Comparison of ENCODE assay signal across 9 mouse cellular contexts in genomic region chr1:90234620-90235054, GRCm38 (mm10). TPM values are rescaled to one million over a fixed set of nuclear protein-coding genes. Genes with fewer than 3 reads are reported as not detected.
DNase-seq lines count a peak whose midpoint lies in the region; ATAC-seq and TF ChIP-seq lines count a peak whose summit lies in the region.
"Had no signal": no experiment of that assay in that cellular context is flagged by ENCODE, and none has a peak within 500 bp of the region (broad histone marks: within the 10 kb centered on the region; RNA-seq: fewer than 3 reads in every experiment).

No protein-coding gene starts in this region.

- no peak for TF ChIP-seq CTCF in C2C12 (IDR thresholded peaks at IDR 0.05; ENCODE audit: control insufficient read depth, insufficient read depth, insufficient read length)

- H3K36me3 ChIP-seq in C2C12 (ENCODE audit: control insufficient read depth, insufficient read depth) = no peaks in the 10 kb centered on the region
- no peaks in the 10 kb centered on the region for H3K36me3 ChIP-seq in embryonic facial prominence, embryonic 15.5 days
- no peaks in the 10 kb centered on the region for H3K36me3 ChIP-seq in limb, embryonic 14.5 days (ENCODE audit: control insufficient read depth, insufficient read depth, low read length)
- H3K36me3 ChIP-seq: heart, embryonic 13.5 days had no signal

- H3K27me3 ChIP-seq in C2C12 (ENCODE audit: control insufficient read depth, insufficient read depth, insufficient read length) = no peaks in the 10 kb centered on the region
- H3K27me3 ChIP-seq in embryonic facial prominence, embryonic 15.5 days = no peaks in the 10 kb centered on the region
- H3K27me3 ChIP-seq in limb, embryonic 14.5 days (ENCODE audit: control insufficient read depth, insufficient read depth, low read length) = no peaks in the 10 kb centered on the region

- intact Hi-C loops in left cerebral cortex, postnatal 10 days (cut with DNase I) = no loop called here

- no peaks in the 10 kb centered on the region for H3K9me3 ChIP-seq in embryonic facial prominence, embryonic 15.5 days (replicated peaks)
- no peaks in the 10 kb centered on the region for H3K9me3 ChIP-seq in limb, embryonic 14.5 days (ENCODE audit: control insufficient read depth, low read length)

- H3K4me1 ChIP-seq in embryonic facial prominence, embryonic 15.5 days = peaks cover 55% of the 10 kb centered on the region
- peaks cover 53% of the 10 kb centered on the region for H3K4me1 ChIP-seq in limb, embryonic 14.5 days (ENCODE audit: control insufficient read depth, insufficient read depth, low read length)

- H3K27ac ChIP-seq in embryonic facial prominence, embryonic 15.5 days (replicated peaks) = 0 out of 2 replicates have a peak overlapping the region, but pooled peaks have one; percentile 44
- H3K27ac ChIP-seq in limb, embryonic 14.5 days (replicated peaks; ENCODE audit: low read depth, low read length) = peak overlapping the region; percentile 67
- H3K27ac ChIP-seq: heart, embryonic 13.5 days had no signal

- no peak overlapping the region for H3K4me2 ChIP-seq in embryonic facial prominence, embryonic 15.5 days (replicated peaks)
- no peak overlapping the region for H3K4me2 ChIP-seq in limb, embryonic 14.5 days (replicated peaks; ENCODE audit: low read depth, low read length, severe bottlenecking)
- H3K4me2 ChIP-seq: heart, embryonic 13.5 days had no signal

- H3K79me3 ChIP-seq in C2C12 (ENCODE audit: low read depth) = no peaks in the 10 kb centered on the region

- no peaks in the 10 kb centered on the region for H3K79me2 ChIP-seq in C2C12 (ENCODE audit: control insufficient read depth, insufficient read depth)

- H3K9ac ChIP-seq in embryonic facial prominence, embryonic 15.5 days = no peak overlapping the region
- peak overlapping the region; percentile 17; the same call in 1 of the 2 replicates for H3K9ac ChIP-seq in limb, embryonic 14.5 days (ENCODE audit: low read depth, low read length, severe bottlenecking)
- H3K9ac ChIP-seq: heart, embryonic 13.5 days had no signal

- WGBS in embryonic facial prominence, embryonic 15.5 days = 29% methylated on average over 11 of the region's 11 CpGs
- WGBS in limb, embryonic 14.5 days = 26% methylated on average over 11 of the region's 11 CpGs

- no peak for ATAC-seq in embryonic facial prominence, embryonic 15.5 days (ENCODE audit: insufficient number of reproducible peaks, low FRiP score, low TSS enrichment, low read depth)
- peak; percentile 20; the same call in 1 of the 2 replicates for ATAC-seq in limb, embryonic 14.5 days (ENCODE audit: low FRiP score, low read depth)
- no peak for ATAC-seq in cerebellum, adult (ENCODE audit: insufficient number of reproducible peaks, low FRiP score, low TSS enrichment)

- H3ac ChIP-seq in C2C12 (ENCODE audit: control insufficient read depth, insufficient read length, low read depth) = no peak overlapping the region

- DNase-seq in gastrocnemius, adult 8-10 months (ENCODE audit: low spot score in 2 of 2) = peak; percentile 66 to 75
- DNase-seq in gastrocnemius, postnatal 10 days = no peak
- DNase-seq in limb, embryonic 14.5 days (ENCODE audit: low spot score) = peak; percentile 63
- no peak for DNase-seq in left cerebral cortex, postnatal 10 days (ENCODE audit: extremely low spot score in 1 of 2, low spot score in 2 of 2)
- no peak for DNase-seq in layer of hippocampus, adult 9-10 months (ENCODE audit: low spot score)

- H3K4me3 ChIP-seq in C2C12 (ENCODE audit: insufficient read depth, poor library complexity, severe bottlenecking) = no peak overlapping the region
- no peak overlapping the region for H3K4me3 ChIP-seq in embryonic facial prominence, embryonic 15.5 days (replicated peaks)
- H3K4me3 ChIP-seq in limb, embryonic 14.5 days (replicated peaks; ENCODE audit: low read length) = no peak overlapping the region
- H3K4me3 ChIP-seq: heart, embryonic 13.5 days had no signal

- no peak for TF ChIP-seq POLR2A in limb, embryonic 14.5 days (IDR thresholded peaks at IDR 0.05; ENCODE audit: borderline replicate concordance, extremely low read depth, insufficient read depth, insufficient read length)

TF ChIP-seq in C2C12, 6 proteins besides CTCF, POLR2A, EP300 and RAD21:
- peak; percentile 98 for TF ChIP-seq CEBPB (IDR thresholded peaks at IDR 0.05; ENCODE audit: low read depth)
- peak; percentile 35 for TF ChIP-seq FOSL1 (IDR thresholded peaks at IDR 0.05; ENCODE audit: insufficient read depth, low read length, poor library complexity, severe bottlenecking)
- TF ChIP-seq USF1 (IDR thresholded peaks at IDR 0.05; ENCODE audit: low read depth) = no peak
- peak; percentile 61 for TF ChIP-seq MAX (IDR thresholded peaks at IDR 0.05)
- TF ChIP-seq MYOG (IDR thresholded peaks at IDR 0.05; ENCODE audit: control insufficient read depth, extremely low read depth, insufficient read length) = no peak

RNA-seq across cellular contexts. Expression of gene Ackr3, which starts 30.9 kb away (rescaled TPM):
- total RNA-seq in gastrocnemius, adult 8-10 months (2022) = 10 to 100 TPM in 2 of 4 experiments, 1 to 10 TPM in 2; 7.3 to 13.2 (median 10.2) TPM
- total RNA-seq in gastrocnemius, postnatal 10 days (2021) = 10 to 100 TPM; 16.6 to 16.7 TPM
- 14.5 TPM for polyA plus RNA-seq in C2C12 (2012; fragmentation: generic; extraction: Trizol)
- polyA plus RNA-seq in embryonic facial prominence, embryonic 15.5 days (2015; fragmentation: Nextera tagmentation; extraction: Ambion mirVana) = 29.9 and 31.9 TPM in 2 replicates
- 93.8 and 129 TPM in 2 replicates for polyA plus RNA-seq in limb, embryonic 14.5 days (2012; rRNA removed)
- 49.7 and 54.9 TPM in 2 replicates for polyA plus RNA-seq in limb, embryonic 14.5 days (2014; fragmentation: Nextera tagmentation; extraction: Ambion mirVana)
- total RNA-seq in left cerebral cortex, postnatal 10 days (2021) = 1 to 10 TPM; 6.9 to 7.9 TPM

Comparison
In these comparisons a context has a peak if more than half of its experiments do, and no peak if none do; other contexts are left out.
1. DNase-seq: peak in gastrocnemius, adult 8-10 months (2 of 2) and limb, embryonic 14.5 days (single experiment); none in gastrocnemius, postnatal 10 days (single experiment), left cerebral cortex, postnatal 10 days (0 of 2) and layer of hippocampus, adult 9-10 months (single experiment).